Mouse (Mus musculus): ENCODE measurements around the gene Tnnc1. TPM values are rescaled to one million over a fixed set of nuclear protein-coding genes. Genes with fewer than 3 reads are reported as not detected.

The Tnnc1 gene
- polyA plus RNA-seq, 1 experiment = 0.14 TPM

GRCm38 (mm10) chr14:31251626-31252025, 43.5 kb downstream of the Tnnc1 start:
- Histone ChIP-seq H3K4me1 (ENCODE audit: control insufficient read depth) (peaks cover 39% of the 10 kb centered on the region), H3K4me3 (replicated peaks) (peak overlapping the region; percentile 79), H3K27me3 (ENCODE audit: control insufficient read depth) (no peaks in the 10 kb centered on the region), H3K36me3 (ENCODE audit: control insufficient read depth) (peaks cover 48% of the 10 kb centered on the region), H3K9me3 (ENCODE audit: control insufficient read depth, low read length) (no peaks in the 10 kb centered on the region)
- TF ChIP-seq GATA1 (IDR thresholded peaks at IDR 0.05; ENCODE audit: low read length) (no peak), TAL1 (IDR thresholded peaks at IDR 0.05; ENCODE audit: low read length) (no peak)

- TF ChIP-seq GATA1 (IDR thresholded peaks at IDR 0.05; ENCODE audit: low read length) (no peak), TAL1 (IDR thresholded peaks at IDR 0.05; ENCODE audit: low read length) (no peak)
- no peaks in the 10 kb centered on the region for H3K27me3 ChIP-seq (ENCODE audit: control insufficient read depth)
- H3K36me3 ChIP-seq (ENCODE audit: control insufficient read depth) = peaks cover 51% of the 10 kb centered on the region
- H3K4me1 ChIP-seq (ENCODE audit: control insufficient read depth) = peaks cover 40% of the 10 kb centered on the region
- peak overlapping the region; percentile 79 for H3K4me3 ChIP-seq (replicated peaks)
- H3K9me3 ChIP-seq (ENCODE audit: control insufficient read depth, low read length) = no peaks in the 10 kb centered on the region
Observed at GRCm38 (mm10) chr14:31252091-31252490, 44.0 kb downstream of the Tnnc1 start.

DNA sequence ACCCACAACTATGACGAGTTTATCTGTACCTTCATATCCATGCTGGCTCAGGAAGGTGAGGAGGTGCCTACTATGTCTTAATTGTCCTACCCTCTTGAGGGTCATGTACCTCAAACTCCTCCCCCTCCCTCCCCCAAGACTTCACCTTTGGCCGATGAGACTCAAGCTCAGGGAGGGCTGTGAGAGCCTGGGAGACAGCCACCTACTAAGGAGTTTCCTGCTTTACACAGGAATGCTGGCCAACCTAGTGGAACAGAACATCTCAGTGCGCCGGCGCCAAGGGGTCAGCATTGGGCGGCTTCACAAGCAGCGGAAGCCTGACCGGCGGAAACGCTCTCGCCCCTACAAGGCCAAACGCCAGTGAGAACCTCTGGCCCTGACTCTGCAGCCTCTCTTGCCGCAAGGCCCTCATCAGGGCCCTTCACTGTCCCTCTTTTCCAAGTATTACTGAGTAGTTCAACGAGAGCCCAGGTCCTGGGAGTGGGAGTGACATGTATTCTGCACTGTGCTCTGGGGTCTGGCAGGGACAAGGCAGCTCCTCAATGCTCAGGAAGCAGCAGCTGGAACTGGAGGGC, 50.5 kb downstream of the Tnnc1 start:
- H3K9me3 ChIP-seq (ENCODE audit: control insufficient read depth, low read length) = no peaks in the 10 kb centered on the region
- TF ChIP-seq TAL1 (IDR thresholded peaks at IDR 0.05; ENCODE audit: low read length) (no peak), GATA1 (IDR thresholded peaks at IDR 0.05; ENCODE audit: low read length) (no peak)
- H3K4me3 ChIP-seq (replicated peaks) = no peak overlapping the region
- H3K4me1 ChIP-seq (ENCODE audit: control insufficient read depth) = peaks cover 68% of the 10 kb centered on the region
- H3K27me3 ChIP-seq (ENCODE audit: control insufficient read depth) = no peaks in the 10 kb centered on the region
- H3K36me3 ChIP-seq (ENCODE audit: control insufficient read depth) = peaks cover 100% of the 10 kb centered on the region

DNA sequence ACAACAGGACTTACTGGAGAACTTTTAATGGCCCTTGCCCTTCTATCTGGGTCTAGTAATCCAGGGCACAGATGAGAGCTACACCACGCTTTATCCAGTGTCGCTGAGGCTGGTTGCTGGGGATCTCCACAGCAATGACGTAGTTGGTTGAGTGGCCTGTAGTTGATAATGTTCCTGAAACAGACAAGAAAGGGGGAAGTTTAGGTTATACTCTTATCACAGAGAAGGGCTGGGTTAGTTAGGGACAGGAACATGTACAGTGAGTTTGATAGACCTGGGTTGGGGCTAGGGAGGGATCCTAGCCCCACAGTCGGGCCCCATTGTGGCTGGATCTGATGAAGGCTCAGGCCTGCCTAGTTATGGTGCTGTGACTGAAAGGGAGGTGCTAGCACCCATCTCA, 52.3 kb downstream of the Tnnc1 start:
- Histone ChIP-seq H3K4me1 (ENCODE audit: control insufficient read depth) (peaks cover 70% of the 10 kb centered on the region), H3K36me3 (ENCODE audit: control insufficient read depth) (peaks cover 86% of the 10 kb centered on the region), H3K4me3 (replicated peaks) (peak overlapping the region; percentile 53), H3K27me3 (ENCODE audit: control insufficient read depth) (no peaks in the 10 kb centered on the region), H3K9me3 (ENCODE audit: control insufficient read depth, low read length) (no peaks in the 10 kb centered on the region)
- no peak for TF ChIP-seq TAL1 (IDR thresholded peaks at IDR 0.05; ENCODE audit: low read length)
- no peak for TF ChIP-seq GATA1 (IDR thresholded peaks at IDR 0.05; ENCODE audit: low read length)

DNA sequence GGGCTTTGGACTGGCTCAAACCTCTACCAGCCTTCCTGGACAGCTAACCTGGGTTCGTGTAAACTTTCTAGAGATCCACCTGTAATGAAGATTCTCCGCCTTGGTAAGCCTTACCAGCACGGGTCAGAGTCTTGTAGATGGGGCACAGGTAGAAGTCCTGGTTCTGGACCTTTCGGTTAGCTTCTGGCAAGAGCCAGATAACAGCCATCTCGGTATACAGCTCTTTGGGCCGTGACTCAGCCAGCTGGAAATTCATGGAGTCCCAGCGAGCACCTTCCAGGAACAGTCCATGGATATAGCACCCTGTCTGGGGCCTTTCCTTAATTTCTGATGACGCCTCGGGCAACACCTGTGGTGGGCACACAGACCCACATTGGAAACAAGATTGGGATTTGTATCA, 52.8 kb downstream of the Tnnc1 start:
- H3K36me3 ChIP-seq (ENCODE audit: control insufficient read depth) = peaks cover 81% of the 10 kb centered on the region
- no peaks in the 10 kb centered on the region for H3K9me3 ChIP-seq (ENCODE audit: control insufficient read depth, low read length)
- peak overlapping the region; percentile 53 for H3K4me3 ChIP-seq (replicated peaks)
- no peaks in the 10 kb centered on the region for H3K27me3 ChIP-seq (ENCODE audit: control insufficient read depth)
- TF ChIP-seq GATA1 (IDR thresholded peaks at IDR 0.05; ENCODE audit: low read length) (peak; percentile 67), TAL1 (IDR thresholded peaks at IDR 0.05; ENCODE audit: low read length) (peak; percentile 67)
- H3K4me1 ChIP-seq (ENCODE audit: control insufficient read depth) = peaks cover 70% of the 10 kb centered on the region

Other genes with a start within 250 kb of the Tnnc1 start
- 0.10 and 0.19 TPM in 2 replicates for gene Glt8d1, start 206.9 kb upstream of the Tnnc1 start, polyA plus RNA-seq (2012)
- 5.2 and 5.8 TPM in 2 replicates for gene Spcs1, start 206.6 kb upstream of the Tnnc1 start, polyA plus RNA-seq (2012)
- gene Pbrm1, start 189.2 kb upstream of the Tnnc1 start, polyA plus RNA-seq (2012) = 1.2 and 1.6 TPM in 2 replicates
- 0.74 and 1.2 TPM in 2 replicates for gene Gnl3, start 189.2 kb upstream of the Tnnc1 start, polyA plus RNA-seq (2012)
- 9.0 and 10.3 TPM in 2 replicates for gene Smim4, start 79.4 kb upstream of the Tnnc1 start, polyA plus RNA-seq (2012)
- 16.8 and 31.6 TPM in 2 replicates for gene Nt5dc2, start 77.3 kb upstream of the Tnnc1 start, polyA plus RNA-seq (2012)
- gene Stab1, start 39.7 kb upstream of the Tnnc1 start, polyA plus RNA-seq (2012) = 0.08 and 0.13 TPM in 2 replicates
- 8.6 and 10.6 TPM in 2 replicates for gene Nisch, start 8.6 kb downstream of the Tnnc1 start, polyA plus RNA-seq (2012)
- not detected in 2 replicates for gene Sema3g, start 9.5 kb downstream of the Tnnc1 start, polyA plus RNA-seq (2012)
- gene Phf7, start 43.0 kb downstream of the Tnnc1 start, polyA plus RNA-seq (2012) = 0.21 and 0.27 TPM in 2 replicates
- gene Bap1, start 43.1 kb downstream of the Tnnc1 start, polyA plus RNA-seq (2012) = 6.7 and 6.9 TPM in 2 replicates
- 0.01 TPM in 1 of 2 replicates, not detected in the other for gene Dnah1, start 115.6 kb downstream of the Tnnc1 start, polyA plus RNA-seq (2012)
- gene Capn7, start 128.3 kb downstream of the Tnnc1 start, polyA plus RNA-seq (2012) = 0.11 and 0.19 TPM in 2 replicates
- gene Sh3bp5, start 227.8 kb downstream of the Tnnc1 start, polyA plus RNA-seq (2012) = 0.04 and 0.12 TPM in 2 replicates